Mouse (Mus musculus) lung, adult 18-20 months (tissue): ENCODE measurements around the gene Cdkn2a.
A peak's percentile ranks its signal among the peaks of the same experiment; 100 is the strongest.

Experiments
- DNase-seq, 2 experiments: peaks; one replicate each; pipeline ENCODE4 v3.0.0; 2022; ENCODE audit warnings: mixed read lengths in 2 of 2

The Cdkn2a gene

DNA sequence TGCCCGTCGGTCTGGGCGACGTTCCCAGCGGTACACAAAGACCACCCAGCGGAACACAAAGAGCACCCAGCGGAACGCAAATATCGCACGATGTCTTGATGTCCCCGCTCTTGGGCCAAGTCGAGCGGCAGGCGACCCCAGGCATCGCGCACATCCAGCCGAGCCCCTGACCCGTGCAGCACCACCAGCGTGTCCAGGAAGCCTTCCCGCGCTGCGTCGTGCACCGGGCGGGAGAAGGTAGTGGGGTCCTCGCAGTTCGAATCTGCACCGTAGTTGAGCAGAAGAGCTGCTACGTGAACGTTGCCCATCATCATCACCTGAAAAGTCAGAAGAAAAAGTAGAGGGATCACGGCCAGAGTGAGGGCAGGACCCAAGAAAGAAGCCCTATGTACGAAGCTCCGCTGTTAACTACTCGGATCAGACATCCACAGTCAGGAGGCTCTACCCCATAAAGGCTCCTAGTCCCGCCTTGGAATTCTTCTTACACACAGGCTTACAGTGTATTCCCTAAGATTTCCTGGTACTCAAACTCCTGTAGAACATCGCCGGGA is 17.7 kb downstream of the Cdkn2a start:
- no peak for DNase-seq

GRCm38 (mm10) chr4:89275811-89276584 is 18.5 kb downstream of the Cdkn2a start:
- peak; percentile 13 to 48 for DNase-seq

- DNase-seq = no peak
Observed at GRCm38 (mm10) chr4:89274829-89275548, 19.5 kb downstream of the Cdkn2a start.

- no peak for DNase-seq
Observed at GRCm38 (mm10) chr4:89274006-89274405, 20.4 kb downstream of the Cdkn2a start.

GRCm38 (mm10) chr4:89273585-89273984 is 20.9 kb downstream of the Cdkn2a start:
- DNase-seq = no peak

- DNase-seq = no peak
Observed at GRCm38 (mm10) chr4:89272961-89273540, 21.4 kb downstream of the Cdkn2a start.

- DNase-seq = no peak
Observed at GRCm38 (mm10) chr4:89272101-89272718, 22.2 kb downstream of the Cdkn2a start.

- DNase-seq = no peak
Observed at GRCm38 (mm10) chr4:89257768-89258167, 36.7 kb downstream of the Cdkn2a start.

- DNase-seq = no peak
Observed at GRCm38 (mm10) chr4:89234446-89234845, 60.0 kb downstream of the Cdkn2a start.
